Mouse (Mus musculus) testis, adult 2 months (tissue): ENCODE data around the gene Farp1.

ENCODE experiments used
- CTCF ChIP-seq: fragments of 200-500 bp; IDR thresholded peaks from 2 replicates; pipeline ENCODE4 v1.5.1; 2012; ENCODE audit warnings: low read depth, mild to moderate bottlenecking, inconsistent platforms, low read length, moderate library complexity; ENCODE audit not compliant: control insufficient read depth, insufficient read depth, insufficient replicate concordance
- POLR2A ChIP-seq: fragments of 200-500 bp; IDR thresholded peaks from 2 replicates; pipeline ENCODE4 v1.6.1; 2012; ENCODE audit warnings: low read depth, mild to moderate bottlenecking, inconsistent platforms, low read length, moderate library complexity; ENCODE audit not compliant: control insufficient read depth

GRCm38 (mm10) chr14:121299093-121299492 lies 264.1 kb downstream of the Farp1 start:
- no peak for TF ChIP-seq CTCF
- no peak for TF ChIP-seq POLR2A
